Mouse (Mus musculus) stomach, postnatal 0 days (tissue): ENCODE data around the gene Kif26a.

Experiments used
- CTCF ChIP-seq: IDR thresholded peaks from 2 replicates; pipeline ENCODE4 v1.5.1; 2016; ENCODE audit warnings: antibody characterized with exemption, low read depth, mild to moderate bottlenecking, moderate library complexity
- EP300 ChIP-seq: optimal IDR thresholded peaks from 2 replicates; pipeline ENCODE3; 2016; ENCODE audit warnings: antibody characterized with exemption

DNA sequence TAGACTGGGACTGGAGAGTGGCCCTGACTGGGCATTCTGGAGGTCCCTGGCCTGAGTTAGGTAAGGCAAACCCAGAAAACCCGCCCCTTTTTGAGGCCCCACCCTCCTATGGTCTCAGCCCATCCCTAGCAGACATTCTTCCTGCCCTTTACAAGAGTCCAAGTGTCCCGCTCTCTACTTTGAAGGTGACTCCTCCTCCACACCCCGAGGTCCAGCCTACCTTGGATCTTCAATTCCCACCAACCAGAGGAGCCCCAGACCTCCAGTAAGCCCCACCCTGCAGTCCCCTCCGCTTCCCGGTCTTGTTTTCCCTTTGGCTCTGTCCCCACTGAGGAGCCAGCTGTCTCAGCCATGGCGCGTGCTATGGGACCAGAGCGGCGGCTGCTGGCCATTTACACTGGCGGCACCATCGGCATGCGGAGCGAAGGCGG lies 39.5 kb upstream of the Kif26a start, which contains the start of gene Aspg:
- TF ChIP-seq CTCF (no peak), EP300 (no peak)
